Mouse (Mus musculus) ES-Bruce4 (cell line): Measurements from ENCODE around the gene Spz1.

Experiments
- CTCF ChIP-seq: IDR thresholded peaks from one replicate; pipeline ENCODE4 v1.8.1; 2011; ENCODE audit warnings: low read depth, low read length
- EP300 ChIP-seq: IDR thresholded peaks from 2 replicates; pipeline ENCODE4 v1.6.1; 2011; ENCODE audit warnings: low read depth, low read length; ENCODE audit not compliant: insufficient read depth
- POLR2A ChIP-seq: IDR thresholded peaks from one replicate; pipeline ENCODE4 v1.8.1; 2011; ENCODE audit warnings: low read length; ENCODE audit not compliant: insufficient read depth

DNA sequence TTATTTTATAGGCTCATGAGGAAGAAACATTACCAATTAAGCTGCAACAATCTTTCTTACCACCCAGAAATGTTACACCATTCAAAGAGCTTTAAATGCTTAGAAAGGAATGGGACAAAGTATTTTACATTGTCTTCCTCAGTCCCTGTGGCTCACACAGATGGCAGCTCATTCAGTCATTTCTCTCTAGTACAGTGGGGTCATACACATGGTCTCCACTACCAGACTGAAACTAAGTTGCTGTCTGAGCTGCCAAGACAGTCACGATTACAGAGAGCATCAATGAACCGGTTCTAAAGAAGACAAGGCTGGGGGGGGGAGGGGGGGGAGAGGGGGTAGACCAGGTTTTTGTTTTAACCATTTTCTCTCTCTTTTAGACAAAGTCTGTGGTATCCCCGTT is 15.3 kb upstream of the Spz1 start:
- TF ChIP-seq EP300, result no peak
- TF ChIP-seq POLR2A, result no peak
- no peak for TF ChIP-seq CTCF
